Mouse (Mus musculus) ovary, adult 18-20 months (tissue): ENCODE measurements at regions not wholly inside any gene's neighbourhood (a gene's known extent, or its start where the extent isn't known, plus 50 kb on each side); places are given as distances from the start of the nearest gene placed in this dataset.

Experiments used
- DNase-seq: peaks from one replicate; pipeline ENCODE4 v3.0.0; 2022; ENCODE audit warnings: low spot score, mixed read lengths

DNA sequence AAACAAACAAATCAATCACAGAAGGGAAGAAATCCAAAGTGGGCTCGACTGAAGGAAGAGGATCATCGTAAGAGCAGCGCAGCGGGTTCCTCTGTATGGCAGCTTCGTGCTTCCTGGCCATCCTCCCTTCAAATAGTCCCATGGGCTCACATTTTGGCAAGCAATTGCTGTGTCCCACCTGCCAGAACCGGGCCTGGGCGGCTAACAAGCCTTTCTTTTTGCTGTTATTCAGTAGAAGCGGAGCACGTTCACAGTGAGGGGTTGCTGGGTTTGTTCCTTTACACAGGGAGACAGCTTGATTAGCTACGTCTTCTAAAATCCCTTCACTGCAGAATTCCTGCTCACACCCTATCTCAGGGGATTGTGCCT is 258.6 kb upstream of the Prok2 start:
- DNase-seq, result no peak

DNA sequence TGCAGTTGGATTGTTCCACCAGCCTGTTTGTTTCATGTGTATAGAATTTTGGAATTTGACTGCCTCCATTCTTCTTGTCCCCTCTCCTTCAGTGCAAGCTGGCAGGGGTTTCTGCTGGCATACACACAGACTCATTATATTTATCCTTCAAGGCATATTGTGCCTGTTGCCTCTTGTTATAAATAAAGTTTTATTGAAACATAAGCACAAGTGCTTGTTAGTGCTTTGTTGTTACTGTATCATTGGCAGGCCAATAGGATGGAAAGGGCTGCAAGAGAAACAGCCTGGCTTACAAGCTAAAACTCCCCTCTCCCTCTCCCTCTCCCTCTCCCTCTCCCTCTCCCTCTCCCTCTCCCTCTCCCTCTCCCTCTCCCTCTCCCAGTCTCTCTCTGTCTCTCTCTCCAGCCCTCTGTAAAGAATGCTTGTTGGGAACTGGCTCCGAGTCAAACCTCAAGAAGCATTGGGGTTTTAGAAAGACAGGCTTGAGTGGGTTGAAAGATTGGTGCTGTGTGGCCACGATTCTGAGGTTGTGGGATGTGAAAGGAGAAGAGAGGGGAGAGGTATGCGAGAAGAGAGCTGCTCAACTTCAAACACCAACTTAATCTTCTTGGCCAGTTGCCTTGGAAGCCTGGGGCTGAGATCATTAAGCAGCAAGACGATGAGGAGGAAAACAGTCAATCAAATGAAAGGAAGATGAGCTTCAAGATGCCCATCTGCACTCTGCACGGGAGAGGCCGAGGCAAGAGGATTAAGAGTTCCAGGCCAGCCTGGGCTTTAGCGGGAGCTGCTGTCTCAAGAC is 258.1 kb upstream of the Prok2 start:
- DNase-seq, result no peak

GRCm38 (mm10) chr6:99979614-99980013 is 253.4 kb upstream of the Prok2 start:
- no peak for DNase-seq

GRCm38 (mm10) chr6:99978164-99978746 is 252.1 kb upstream of the Prok2 start:
- DNase-seq, result no peak

- no peak for DNase-seq
Observed at GRCm38 (mm10) chr6:99976144-99976543, 250.0 kb upstream of the Prok2 start.

DNA sequence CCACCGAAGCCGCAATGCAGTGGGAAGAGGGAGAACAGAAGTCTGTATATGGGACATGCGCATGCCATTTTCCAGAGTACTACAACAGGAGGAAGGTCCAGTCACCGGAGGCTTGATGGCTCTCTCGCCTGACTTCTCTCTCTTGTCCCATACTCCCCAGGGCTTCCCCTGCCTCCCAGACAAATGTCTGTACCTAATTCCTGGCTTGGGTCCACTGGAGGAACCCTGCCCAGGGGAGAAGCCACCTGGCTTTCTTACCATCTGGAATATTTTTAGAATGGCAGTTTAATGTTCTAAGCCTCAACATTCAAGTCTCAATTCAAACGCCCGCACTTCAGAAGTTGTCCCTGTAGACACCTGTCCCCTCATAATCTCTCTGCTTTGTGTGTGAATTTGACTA is 249.3 kb upstream of the Prok2 start:
- no peak for DNase-seq

- DNase-seq, result no peak
Observed at GRCm38 (mm10) chr6:99974464-99974863, 248.3 kb upstream of the Prok2 start.

DNA sequence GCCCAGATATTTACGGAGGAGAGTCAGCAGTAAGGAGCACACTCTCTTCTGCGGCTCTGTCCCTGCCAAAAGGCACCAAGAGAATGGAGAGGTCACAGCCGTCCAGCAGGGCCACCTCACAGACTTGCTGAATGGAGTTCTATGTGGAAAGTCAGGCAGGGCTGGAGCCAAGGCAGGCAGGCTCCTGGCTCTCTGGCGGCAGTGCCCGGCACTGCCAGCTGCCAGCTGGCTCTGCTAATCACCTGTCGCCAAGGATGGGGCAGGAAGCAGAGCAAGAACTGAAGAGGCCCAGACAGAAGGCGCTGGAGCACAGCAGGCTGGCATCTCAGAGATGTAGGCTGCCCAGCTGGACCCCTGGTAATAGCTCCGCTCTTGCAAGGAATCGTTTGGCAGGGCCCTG is 245.2 kb upstream of the Prok2 start:
- no peak for DNase-seq

DNA sequence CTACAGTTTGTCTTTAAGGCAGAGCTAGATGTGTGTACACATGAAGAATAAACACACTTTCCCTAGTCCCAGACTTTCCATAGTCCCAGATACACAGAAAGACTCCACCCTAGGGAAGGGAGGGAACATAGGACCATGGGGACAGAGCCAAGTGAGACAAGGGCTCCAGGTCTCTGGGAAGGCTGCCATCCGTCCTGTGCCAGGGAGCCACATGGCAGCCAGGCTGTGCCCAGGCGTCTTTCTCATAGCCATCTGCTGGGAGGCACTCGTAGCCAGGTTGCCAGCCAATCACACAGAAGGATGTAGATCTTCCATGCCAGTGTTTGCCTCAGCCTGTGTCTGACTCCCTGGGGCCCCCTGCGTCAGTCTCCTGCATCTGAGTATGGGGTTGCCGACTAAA is 242.7 kb upstream of the Prok2 start:
- no peak for DNase-seq

GRCm38 (mm10) chr6:99967465-99967864 is 241.3 kb upstream of the Prok2 start:
- DNase-seq, result peak; percentile 62

DNA sequence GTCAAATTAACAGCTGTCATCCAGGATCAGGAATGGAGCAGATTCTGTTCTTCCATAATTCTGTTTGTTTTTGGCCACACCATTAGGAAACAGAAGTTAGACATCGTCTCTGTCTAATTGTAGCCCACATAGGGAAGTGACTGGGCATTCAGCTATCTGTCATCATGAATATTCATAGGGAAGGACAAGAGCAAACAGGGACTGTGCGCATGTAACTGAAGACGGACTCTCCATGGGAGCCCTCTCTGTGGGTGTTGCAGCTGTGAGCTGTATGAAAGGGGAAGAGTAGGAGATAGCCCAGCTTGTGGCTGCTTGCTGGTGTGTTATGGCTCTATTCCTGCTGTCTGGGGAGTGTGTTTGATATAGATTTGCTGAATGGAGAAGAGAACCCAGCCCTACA is 238.3 kb upstream of the Prok2 start:
- DNase-seq, result no peak

DNA sequence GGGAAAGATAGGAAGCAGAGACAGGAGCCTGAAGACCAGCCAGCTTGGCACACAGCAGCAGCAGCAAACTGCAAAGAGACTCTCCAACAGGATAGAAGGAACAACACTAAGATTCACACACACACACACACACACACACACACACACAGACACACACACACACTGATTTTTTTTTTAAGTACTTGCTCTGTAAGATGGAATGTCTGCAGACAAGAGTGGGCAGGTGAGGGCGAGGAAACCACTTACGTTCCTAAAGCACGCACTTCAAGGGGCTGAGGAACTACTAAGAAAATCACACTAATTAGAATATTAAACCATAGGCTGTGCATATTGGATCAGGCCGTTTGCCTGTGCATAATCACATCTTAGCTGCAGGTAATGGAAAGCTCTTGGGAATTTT is 237.8 kb upstream of the Prok2 start:
- DNase-seq, result no peak

DNA sequence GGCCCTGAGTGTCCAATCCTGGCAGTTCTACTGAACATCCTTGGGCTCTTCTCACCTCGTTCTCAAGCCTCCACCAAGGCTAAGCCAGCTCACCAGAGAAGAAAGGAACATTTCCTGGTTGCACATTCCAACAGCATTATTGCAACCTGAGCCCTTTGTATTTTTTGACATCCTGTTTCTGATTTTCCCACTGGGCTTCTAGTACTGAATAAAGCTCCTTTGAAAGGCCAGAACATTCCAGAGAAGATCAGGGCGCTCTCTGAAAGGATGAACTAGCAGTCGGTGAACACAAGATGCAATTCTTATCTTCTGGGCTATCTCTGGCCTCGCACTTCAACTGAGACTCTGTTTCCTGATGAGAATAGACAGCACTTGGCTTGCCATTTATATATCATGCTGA is 233.2 kb upstream of the Prok2 start:
- DNase-seq, result no peak

GRCm38 (mm10) chr6:99954832-99955830 is 228.9 kb upstream of the Prok2 start:
- no peak for DNase-seq

DNA sequence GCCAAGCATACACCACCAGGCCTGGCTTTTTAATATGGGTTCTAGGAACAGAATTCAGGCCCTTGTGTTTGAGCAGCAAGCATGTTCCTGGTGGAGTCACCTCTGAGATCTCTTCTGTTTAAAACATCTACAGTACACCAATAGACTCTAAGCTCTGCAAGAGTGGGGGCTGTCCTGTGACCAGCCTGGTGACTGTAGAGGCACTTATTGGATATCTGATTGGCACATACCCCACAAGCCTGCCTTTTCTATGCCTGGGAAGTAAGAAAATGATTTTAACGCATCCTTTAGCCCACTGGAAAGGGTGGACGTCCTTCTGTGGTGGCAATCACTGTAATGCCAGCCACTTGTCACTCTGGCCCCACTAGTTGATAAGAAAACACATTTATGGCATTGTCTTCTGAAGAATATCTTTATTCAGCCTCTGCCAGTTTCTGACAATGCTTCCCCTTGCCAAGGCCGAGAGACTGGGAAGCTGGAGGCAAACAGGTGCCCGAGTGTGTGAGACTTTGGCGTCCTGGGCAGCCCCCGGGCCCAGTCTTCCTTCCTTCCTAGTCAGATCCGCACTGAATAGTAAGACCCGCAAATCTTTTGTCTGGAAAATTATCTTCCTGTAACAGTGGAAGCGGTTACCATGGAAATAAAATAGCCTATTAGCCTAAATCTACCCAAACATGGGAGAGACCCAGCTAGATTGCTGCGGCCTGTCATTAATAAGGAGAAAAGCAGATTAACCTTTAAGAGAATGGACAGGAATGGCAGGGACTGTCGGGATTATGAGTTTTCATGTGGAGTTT is 228.0 kb upstream of the Prok2 start:
- DNase-seq, result no peak

DNA sequence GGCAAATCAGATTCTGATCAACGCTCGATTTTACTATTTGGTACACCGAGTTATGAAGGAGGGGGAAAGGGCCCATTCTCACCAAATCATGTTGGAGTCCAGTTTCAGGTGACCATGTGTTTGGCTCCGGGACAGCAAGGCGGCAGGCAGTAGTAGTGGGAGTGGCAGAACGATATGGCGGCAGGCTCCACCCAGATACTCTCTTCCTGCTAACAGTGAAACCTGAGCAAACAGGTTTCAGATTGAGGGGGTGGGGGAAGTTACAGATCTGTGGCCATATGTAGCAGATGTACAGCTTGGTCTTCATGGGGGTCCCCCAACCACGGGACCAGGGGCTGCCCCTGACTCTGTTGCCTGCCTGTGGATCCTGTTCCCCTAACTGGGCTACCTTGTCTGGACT is 224.6 kb upstream of the Prok2 start:
- DNase-seq, result no peak

DNA sequence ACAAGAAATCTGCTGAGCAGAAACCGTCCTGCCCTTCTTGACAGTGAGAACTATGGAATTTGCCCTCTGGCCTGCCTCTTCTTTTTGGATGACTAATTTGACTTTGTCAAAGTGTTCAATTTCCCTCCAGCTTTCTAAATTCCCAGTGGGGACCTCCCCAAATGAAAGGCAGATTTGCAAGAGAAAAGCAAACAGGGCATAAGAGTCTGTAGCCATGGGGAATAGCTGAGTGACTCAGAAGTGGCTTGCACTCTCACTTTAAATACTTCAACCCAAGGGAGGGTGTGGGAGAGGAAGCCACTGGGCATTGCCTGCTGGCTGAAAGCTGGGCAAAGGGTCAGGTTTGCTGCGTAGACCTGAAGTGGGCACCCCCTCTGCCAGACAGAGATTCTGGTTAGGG is 220.7 kb upstream of the Prok2 start:
- no peak for DNase-seq

GRCm38 (mm10) chr6:99946481-99946880 is 220.3 kb upstream of the Prok2 start:
- DNase-seq, result no peak

DNA sequence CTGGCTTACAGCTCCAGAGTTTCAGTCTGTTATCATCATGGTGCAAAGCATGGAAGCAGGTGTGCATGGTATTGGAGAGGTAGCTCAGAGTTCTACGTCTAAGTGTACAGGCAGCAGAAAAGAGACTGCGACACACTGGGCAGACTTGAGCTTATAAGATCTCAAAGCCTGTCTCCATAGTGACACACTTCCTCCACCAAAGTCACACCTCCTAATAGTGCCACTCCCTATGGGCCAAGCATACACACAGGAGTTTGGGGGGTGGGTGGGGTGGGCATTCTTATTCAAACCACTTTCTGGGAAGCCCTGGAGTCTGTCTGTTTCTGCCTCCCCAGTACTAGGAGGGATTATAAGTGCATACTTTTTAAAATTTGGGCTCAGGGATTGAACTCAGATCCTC is 219.5 kb upstream of the Prok2 start:
- no peak for DNase-seq

- no peak for DNase-seq
Observed at GRCm38 (mm10) chr6:99942958-99943357, 216.8 kb upstream of the Prok2 start.

- no peak for DNase-seq
Observed at GRCm38 (mm10) chr6:99940118-99940517, 213.9 kb upstream of the Prok2 start.

DNA sequence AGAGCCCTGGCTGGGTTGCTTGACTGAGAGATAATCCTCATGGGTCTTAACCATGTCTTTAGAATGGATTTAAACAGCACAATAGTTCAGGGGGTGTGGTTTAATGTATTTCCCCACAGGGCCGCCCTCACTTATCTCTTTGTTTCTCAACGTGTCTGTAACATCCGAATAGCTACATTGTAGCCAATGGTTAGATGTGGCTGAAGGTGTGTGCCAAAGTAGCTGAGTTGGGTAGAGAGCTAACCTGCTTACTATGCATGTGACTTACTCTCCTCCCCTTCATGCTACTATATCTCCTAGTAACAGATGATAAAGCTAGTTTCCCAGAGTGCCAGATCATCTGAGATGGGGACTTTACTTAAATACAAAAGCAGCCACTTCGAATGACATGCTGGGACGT is 213.2 kb upstream of the Prok2 start:
- no peak for DNase-seq
